Mouse (Mus musculus) activated CD4-positive, CD25-positive, alpha-beta regulatory T cell, adult 4 months (primary cell): ENCODE data around the gene Rexo1. TPM values are rescaled to one million over a fixed set of nuclear protein-coding genes. Genes with fewer than 3 reads are reported as not detected.

ENCODE experiments used
- ATAC-seq: one replicate; pipeline ENCODE4 v1.8.0; 2017
- polyA plus RNA-seq, 2 experiments: library from polyadenylated mRNA; unstranded; fragments of 100-300 nt; shearing (Covaris generic); gene quantifications; one replicate each; pipeline ENCODE4 v1.2.1; 2017

The Rexo1 gene
- polyA plus RNA-seq, 2 experiments from 2014 or later: 13.0 to 13.4 TPM

GRCm38 (mm10) chr10:80503599-80504220, 57.6 kb downstream of the Rexo1 start:
- ATAC-seq: no peak

DNA sequence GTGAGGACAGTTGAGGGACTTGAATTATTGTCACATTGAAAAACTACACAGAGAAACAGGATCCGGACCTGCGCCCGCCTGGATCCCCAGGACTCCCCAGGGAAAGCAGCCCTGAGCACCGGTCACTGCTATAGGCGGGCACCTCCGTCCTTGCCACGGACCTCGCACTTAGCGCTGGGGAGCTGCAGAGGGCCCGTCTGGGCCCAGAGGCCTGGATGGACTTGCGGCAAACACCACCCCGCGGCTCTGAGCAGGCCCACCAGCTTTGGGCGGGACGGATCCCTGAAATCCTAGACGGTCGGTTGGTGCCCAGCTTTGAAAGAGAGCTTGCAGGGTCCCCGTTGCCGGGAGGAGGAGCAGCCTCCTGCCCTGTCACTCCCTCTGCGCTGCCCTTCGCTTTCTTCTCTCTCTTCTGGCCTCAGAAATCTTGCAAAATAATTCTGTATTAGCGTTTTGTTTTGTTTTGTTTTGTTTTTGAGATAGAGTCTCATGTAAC, 58.5 kb downstream of the Rexo1 start:
- ATAC-seq: no peak

GRCm38 (mm10) chr10:80502291-80502690, 59.1 kb downstream of the Rexo1 start:
- no peak for ATAC-seq

DNA sequence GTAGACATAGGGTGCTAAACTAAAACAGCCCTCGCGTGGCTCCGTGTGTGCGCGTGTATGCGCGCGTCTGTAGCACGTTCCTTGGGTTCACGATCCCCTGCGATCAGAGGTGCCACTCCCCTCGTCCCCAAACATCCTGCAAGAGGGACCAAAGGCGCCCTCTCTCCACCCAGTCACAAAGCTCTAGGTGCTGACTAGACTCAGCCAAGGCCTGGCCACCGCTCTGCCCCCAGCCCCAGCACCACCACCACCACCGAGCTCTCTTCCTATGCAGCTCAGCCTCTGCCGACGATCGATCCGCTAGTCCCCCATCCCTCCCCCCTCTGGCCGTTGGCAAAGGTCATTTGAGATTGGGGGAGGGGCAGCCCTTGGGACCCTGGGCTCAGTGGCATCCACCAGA, 64.9 kb downstream of the Rexo1 start:
- ATAC-seq: no peak

DNA sequence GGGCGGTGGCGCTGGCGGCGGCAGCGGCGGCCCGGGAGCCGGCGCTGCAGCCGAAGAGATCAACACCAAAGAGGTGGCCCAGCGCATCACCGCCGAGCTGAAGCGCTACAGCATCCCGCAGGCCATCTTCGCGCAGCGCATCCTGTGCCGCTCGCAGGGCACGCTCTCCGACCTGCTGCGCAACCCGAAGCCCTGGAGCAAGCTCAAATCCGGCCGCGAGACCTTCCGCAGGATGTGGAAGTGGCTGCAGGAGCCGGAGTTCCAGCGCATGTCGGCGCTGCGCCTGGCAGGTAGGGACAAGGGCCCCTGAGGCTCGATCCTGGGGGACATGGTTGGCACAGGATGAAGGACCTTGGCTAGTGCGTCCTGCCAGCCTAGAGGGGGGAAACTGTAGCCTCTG, 65.5 kb downstream of the Rexo1 start:
- no peak for ATAC-seq

GRCm38 (mm10) chr10:80494732-80495131, 66.6 kb downstream of the Rexo1 start, which contains the start of gene Onecut3:
Gene Onecut3 (plus strand): TSS chr10:80494835.
- peak; percentile 65 for ATAC-seq

Other genes starting within 250 kb of the Rexo1 start
- 10 to 100 TPM; 44.0 to 54.5 TPM for gene 2310011J03Rik, start 241.0 kb downstream of the Rexo1 start, polyA plus RNA-seq
- 10 to 100 TPM in 1 of 2 experiments, 1 to 10 TPM in 1; 6.7 to 11.9 TPM for gene Pcsk4, start 232.1 kb downstream of the Rexo1 start, polyA plus RNA-seq
- gene Reep6, start 231.6 kb downstream of the Rexo1 start, polyA plus RNA-seq: not detected
- not detected for gene Adamtsl5, start 213.1 kb downstream of the Rexo1 start, polyA plus RNA-seq
- gene Plk5, start 205.1 kb downstream of the Rexo1 start, polyA plus RNA-seq: not detected
- gene Mex3d, start 173.9 kb downstream of the Rexo1 start, polyA plus RNA-seq: 1 to 10 TPM in 1 of 2 experiments, under 1 TPM in 1; 0.62 to 1.2 TPM
- 10 to 100 TPM; 23.6 to 32.0 TPM for gene Mbd3, start 162.0 kb downstream of the Rexo1 start, polyA plus RNA-seq
- 100 to 1,000 TPM; 327 to 363 TPM for gene Uqcr11, start 154.7 kb downstream of the Rexo1 start, polyA plus RNA-seq
- gene Tcf3, start 127.9 kb downstream of the Rexo1 start, polyA plus RNA-seq: 10 to 100 TPM in 1 of 2 experiments, 1 to 10 TPM in 1; 9.3 to 10.7 TPM
- not detected for gene Onecut3, start 66.7 kb downstream of the Rexo1 start, polyA plus RNA-seq
- gene Atp8b3, start 22.4 kb downstream of the Rexo1 start, polyA plus RNA-seq: not detected
- gene Klf16, start 15.8 kb upstream of the Rexo1 start, polyA plus RNA-seq: 1 to 10 TPM; 5.2 to 8.1 TPM
- gene Abhd17a, start 28.8 kb upstream of the Rexo1 start, polyA plus RNA-seq: 10 to 100 TPM in 1 of 2 experiments, 1 to 10 TPM in 1; 9.4 to 11.8 TPM
- gene Scamp4, start 41.3 kb upstream of the Rexo1 start, polyA plus RNA-seq: 100 to 1,000 TPM; 104 to 107 TPM
- gene Adat3, start 41.3 kb upstream of the Rexo1 start, polyA plus RNA-seq: 1 to 10 TPM; 2.5 to 3.7 TPM
- 10 to 100 TPM in 1 of 2 experiments, 1 to 10 TPM in 1; 9.5 to 11.5 TPM for gene Gm49322, start 44.5 kb upstream of the Rexo1 start, polyA plus RNA-seq
- 10 to 100 TPM; 13.3 to 16.1 TPM for gene Csnk1g2, start 61.3 kb upstream of the Rexo1 start, polyA plus RNA-seq
- gene Btbd2, start 95.5 kb upstream of the Rexo1 start, polyA plus RNA-seq: 1 to 10 TPM; 5.5 to 6.1 TPM
- gene Mknk2, start 116.6 kb upstream of the Rexo1 start, polyA plus RNA-seq: 10 to 100 TPM; 56.1 to 64.2 TPM
- gene Mob3a, start 140.4 kb upstream of the Rexo1 start, polyA plus RNA-seq: 100 to 1,000 TPM; 212 to 221 TPM
- 10 to 100 TPM; 80.1 to 96.5 TPM for gene Izumo4, start 140.6 kb upstream of the Rexo1 start, polyA plus RNA-seq
- gene Ap3d1, start 180.7 kb upstream of the Rexo1 start, polyA plus RNA-seq: 10 to 100 TPM; 22.7 to 24.0 TPM
- 10 to 100 TPM; 13.6 to 18.0 TPM for gene Dot1l, start 193.6 kb upstream of the Rexo1 start, polyA plus RNA-seq
- gene Sf3a2, start 236.6 kb upstream of the Rexo1 start, polyA plus RNA-seq: 10 to 100 TPM; 18.9 to 19.9 TPM
- gene Plekhj1, start 237.1 kb upstream of the Rexo1 start, polyA plus RNA-seq: 100 to 1,000 TPM; 121 to 156 TPM
- not detected for gene Amh, start 243.7 kb upstream of the Rexo1 start, polyA plus RNA-seq